Mouse (Mus musculus) liver, postnatal 0 days (tissue): ENCODE measurements around the gene Zfp142.

Experiments used
- CTCF ChIP-seq: sonication (generic); IDR thresholded peaks from 2 replicates; pipeline ENCODE4 v1.5.1; 2016; ENCODE audit warnings: antibody characterized with exemption, low read depth
- EP300 ChIP-seq: IDR thresholded peaks from 2 replicates; pipeline ENCODE4 v1.6.1; 2016; ENCODE audit warnings: antibody characterized with exemption, low read depth, mild to moderate bottlenecking

GRCm38 (mm10) chr1:74632734-74633133 lies 44.7 kb upstream of the Zfp142 start:
- no peak for TF ChIP-seq CTCF
- TF ChIP-seq EP300: no peak
